Mouse (Mus musculus) cerebellum, postnatal 14 days (tissue): Measurements from ENCODE around the gene Rab31.

Experiments used
- DNase-seq, 2 experiments: peaks; one replicate each; pipeline ENCODE4 v3.0.0; 2021; ENCODE audit warnings: mixed read lengths in 2 of 2

Gene Rab31

DNA sequence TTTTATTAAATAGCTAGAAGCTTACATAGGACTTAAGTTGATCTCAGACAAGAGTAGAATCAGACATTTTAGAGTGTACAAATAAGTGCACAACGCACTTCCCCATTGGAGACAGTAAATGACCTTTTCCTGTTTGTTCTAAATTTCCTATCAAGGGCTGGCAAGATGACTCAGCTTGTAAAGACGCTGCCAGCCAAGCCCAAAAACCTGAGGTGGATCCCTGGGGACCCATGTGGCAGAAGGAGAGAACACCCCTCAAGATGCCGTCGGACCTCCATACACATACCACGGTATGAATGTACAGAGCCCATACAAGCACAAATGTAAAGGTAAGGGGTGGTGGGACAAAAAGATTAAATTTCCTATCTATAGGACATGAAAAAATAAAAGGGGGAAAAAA lies 35.4 kb downstream of the Rab31 start:
- DNase-seq: no peak

DNA sequence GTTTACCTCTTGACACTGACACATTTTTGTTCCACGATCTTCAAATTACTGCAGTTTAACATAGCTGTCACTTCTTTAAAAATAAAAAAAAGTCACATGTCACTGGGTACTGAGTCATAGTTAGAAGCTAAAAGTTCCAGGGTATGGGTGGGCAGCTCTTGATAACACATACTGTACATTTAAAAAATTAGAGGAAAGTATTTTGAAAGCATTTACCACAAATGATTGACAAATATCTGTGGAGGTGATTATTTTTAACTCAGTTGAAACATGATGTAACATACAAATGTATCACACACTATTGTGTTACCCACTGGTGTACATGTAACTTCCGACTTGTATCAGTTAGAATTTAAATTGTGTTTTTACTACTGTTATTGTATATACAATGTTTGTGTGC lies 37.5 kb downstream of the Rab31 start:
- DNase-seq: no peak

DNA sequence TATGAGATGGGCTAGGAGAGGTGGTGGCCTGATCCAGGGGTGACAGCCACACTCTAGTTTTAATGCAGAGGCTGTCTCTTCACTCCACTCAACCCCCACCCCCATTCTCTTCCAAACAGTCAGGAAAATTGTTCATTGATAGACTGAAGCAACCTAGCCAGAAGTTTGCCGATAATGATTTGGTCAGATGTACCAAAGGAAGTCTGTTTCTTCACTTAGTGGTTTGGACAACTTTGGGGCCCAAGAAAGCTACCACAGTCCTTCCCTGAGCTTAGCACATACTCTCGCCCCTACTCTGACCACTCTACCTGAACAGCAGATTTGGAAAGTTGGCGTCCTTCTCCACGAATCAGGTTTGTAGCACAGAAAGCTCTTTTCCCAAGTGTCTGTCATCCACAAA lies 39.9 kb downstream of the Rab31 start:
- no peak for DNase-seq

DNA sequence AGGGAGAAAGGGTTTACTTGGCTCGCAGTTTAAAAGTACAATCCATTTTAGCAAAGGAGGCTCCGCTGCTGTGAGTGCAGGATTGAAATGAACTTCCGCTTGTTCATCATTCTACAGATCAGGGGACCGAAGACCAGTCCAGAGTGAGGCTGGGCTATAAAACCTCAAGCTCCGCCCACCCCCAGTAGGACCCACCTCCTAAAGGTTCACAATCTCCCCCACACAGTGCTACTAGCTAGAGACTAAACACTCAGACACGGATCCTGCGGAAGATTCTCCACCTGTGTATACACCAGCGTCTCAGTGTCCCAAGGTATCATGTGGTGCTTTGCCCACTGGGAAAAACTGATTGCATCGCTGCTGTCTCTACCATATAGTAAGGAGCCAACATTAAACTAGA lies 40.8 kb downstream of the Rab31 start:
- no peak for DNase-seq

DNA sequence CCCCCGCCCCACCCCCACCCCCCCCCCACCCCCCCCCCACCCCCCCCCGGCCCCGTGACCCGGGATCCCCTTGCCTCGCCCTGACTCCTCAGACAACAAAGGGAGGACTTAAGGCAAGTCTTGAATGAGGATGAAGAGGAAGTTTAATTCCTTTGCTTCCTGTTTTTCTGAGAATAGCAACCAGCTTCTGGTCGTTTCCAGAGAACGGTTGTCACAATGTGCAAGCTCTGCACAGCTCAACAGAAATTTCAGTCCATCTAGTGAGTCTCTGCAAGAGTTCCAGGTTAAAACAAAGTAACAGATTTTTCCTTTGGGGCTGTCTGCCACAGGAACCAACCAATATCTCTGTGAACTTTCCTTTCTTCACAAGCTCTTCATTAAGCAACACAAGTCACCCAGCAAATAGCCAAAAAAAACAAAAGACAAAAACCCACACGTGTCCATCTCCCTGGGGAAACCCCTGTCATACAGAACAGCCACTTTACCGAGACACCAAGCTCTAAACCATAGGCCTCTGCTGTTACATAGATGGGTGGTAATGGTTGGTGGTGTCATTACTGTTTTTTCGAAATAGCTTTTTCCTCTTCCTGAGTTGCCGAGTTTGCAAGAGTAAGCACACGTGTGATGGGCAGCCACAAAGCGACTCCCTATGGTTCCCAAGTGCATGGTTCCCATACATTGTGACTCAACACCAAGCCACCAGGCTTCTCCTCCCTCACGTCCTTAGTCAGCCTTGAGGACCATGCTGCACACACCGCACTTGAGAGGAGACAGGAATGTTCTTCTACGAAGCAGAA lies 42.4 kb downstream of the Rab31 start:
- DNase-seq: no peak

DNA sequence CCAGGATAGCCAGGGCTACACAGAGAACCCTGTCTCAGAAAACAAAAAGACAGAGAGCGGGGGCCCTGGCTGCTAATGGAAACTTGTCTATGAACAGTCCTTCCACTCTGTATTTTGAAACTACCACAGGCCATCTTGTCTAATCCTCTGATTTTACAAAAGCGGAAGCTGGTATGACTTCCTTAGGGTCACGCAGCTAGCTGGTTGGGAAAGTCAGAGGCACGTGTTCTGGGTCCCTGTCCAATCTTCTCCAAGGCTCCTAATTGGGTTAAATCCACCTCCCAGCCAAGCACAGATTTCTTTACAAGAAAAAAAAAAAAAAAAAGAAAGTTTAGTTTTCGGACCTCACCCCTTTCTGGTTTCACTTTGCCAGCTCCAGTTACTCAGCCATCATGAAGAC lies 45.8 kb downstream of the Rab31 start:
- DNase-seq: no peak

DNA sequence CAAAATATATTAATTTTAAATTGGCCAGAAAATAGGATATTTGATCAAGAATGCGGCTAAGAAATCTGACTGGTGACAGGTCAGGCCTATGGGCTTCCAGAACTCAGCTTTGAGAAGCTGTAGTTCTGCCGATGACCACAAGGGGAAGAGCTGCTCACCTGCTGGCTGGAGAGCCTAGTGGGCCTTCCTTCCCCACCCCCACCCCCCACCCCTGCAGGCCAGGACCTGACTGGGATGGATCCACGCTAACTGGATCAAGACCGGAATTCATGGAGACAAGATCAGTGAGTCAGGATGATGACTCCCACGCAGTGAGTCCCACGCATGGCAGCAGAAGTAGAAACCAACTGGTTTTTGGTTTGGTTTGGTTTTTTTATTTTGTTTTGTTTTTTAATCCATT lies 46.3 kb downstream of the Rab31 start:
- DNase-seq: peak in 1 of 2 experiments; percentile 49

DNA sequence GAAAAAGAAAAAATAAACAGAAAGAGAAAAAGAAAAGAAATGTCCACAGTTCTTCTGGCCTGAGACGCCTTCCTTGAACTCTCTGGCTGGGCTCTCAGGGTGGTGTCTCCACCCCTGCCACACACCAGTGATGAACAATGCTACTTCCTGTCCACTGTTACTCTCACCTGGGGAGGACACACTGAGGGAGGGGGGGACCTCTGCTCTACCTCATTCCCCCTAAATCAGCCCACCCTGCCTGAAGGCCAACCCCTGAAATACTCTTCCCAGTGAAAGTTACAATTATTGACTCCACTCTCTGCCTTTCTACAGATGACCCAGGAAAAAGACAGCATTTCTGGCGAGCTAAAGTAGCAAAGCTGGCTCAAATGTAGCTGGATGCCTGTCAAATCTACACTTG lies 46.7 kb downstream of the Rab31 start:
- DNase-seq: no peak

DNA sequence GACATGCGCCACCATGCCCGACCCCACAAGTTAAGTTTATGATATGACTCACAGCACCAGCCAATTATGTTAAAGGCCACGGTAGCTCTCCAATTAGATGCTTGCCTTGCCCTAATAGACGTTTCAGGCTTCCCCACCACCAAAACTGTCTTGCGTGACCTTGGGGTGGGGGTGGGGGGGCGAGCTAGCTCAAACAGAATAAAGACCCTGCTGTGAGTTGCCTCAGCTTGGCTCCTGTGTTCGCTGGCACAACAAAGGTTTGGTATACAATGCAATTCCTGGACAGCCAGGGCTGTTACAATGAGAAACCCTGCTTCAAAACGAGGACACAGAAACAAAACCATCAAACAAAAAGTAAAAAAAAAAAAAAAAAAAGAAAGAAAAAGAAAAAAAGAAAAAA lies 47.2 kb downstream of the Rab31 start:
- DNase-seq: no peak

DNA sequence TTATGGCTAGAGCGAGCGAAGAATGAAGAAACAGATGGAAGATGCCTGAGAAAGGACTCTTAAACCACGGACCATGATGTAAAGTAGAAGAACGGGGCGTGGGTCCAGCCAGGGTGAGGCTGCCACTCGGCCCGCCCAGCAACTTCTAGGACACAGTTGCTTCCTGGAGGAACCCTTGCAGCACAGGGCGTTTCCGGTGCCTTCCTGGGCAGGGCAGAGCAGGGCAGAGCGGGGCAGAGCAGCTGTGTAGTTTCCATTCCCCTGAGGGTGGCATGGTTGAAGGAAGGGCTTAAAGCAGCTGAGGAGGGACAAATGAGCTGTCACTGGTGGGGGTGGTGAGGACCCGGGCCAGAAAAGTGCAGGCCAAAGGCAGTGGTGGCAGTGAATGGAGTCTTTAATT lies 48.3 kb downstream of the Rab31 start:
- no peak for DNase-seq

DNA sequence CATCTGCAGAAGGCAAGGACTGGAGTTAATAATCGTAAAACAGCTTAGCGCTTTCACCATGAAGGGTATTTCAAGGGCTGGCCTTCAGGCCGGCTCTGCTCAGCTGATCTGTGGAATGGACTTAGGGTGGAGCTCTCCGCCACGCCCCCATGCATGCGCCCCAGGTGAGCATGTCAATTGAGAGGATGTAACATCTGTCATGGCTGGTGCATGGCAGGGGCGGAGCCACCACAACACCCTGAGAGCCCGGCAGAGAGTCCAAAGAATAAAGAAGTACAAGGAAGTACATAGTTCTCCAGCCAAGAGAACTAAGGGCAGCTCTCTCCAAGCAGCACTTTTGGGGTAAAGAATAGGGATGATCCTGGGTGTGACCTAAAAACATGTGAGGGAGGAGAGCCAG lies 48.9 kb downstream of the Rab31 start:
- no peak for DNase-seq

DNA sequence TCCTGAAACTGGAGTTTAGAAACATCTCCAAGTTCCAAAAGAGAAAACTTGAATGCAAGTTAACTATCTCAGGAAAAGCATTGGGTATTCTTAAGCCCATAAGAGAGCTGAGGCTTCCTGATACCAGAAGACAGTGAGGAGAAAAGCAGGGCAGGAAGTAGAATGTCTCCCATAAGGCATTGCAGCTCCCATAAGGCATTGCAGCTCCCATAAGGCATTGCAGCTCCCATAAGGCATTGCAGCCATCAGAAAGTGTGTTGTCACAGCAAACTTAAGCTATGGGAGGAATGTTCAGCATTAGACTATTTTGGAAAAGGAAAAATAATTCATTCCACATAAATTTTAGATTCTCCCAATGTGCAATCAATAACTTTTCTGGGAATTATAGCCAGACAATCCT lies 51.2 kb downstream of the Rab31 start:
- DNase-seq: no peak

DNA sequence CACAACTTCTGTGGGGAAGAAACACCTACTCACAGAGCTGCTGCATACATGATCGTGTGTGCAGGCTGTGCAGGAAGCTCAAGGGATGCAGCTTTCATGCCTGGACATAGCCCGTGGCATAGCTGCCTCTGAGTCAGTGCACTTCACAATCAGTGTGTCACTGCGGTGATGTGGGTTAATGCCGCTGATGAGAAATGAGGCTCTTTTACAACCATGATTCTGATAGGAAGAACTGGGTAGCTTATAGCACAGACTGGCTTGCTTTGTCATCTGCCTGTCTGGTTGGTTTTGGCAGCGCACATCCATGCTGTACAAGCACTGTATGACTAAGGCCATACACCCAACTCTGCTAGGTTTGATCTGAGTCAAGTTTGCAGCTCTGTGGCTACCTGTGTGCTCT lies 52.7 kb downstream of the Rab31 start:
- no peak for DNase-seq

DNA sequence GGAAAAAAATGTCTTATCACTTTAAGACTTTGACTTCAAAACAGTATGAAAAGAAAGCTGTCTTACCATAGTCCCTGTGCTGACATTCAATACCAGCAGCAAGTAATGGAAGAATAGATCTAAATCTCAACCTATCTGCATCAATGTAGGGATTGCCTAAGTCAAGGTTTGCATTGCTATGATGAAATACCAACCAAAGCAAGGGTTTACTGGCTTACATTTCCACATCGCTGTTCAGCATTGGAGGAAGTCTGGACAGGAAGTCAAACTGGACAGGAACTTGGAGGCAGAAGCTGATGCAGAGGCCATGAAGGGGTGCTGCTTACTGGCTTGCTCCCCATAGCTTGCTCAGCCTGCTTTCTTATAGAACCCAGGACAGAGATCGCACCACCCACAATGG lies 54.0 kb downstream of the Rab31 start:
- no peak for DNase-seq

DNA sequence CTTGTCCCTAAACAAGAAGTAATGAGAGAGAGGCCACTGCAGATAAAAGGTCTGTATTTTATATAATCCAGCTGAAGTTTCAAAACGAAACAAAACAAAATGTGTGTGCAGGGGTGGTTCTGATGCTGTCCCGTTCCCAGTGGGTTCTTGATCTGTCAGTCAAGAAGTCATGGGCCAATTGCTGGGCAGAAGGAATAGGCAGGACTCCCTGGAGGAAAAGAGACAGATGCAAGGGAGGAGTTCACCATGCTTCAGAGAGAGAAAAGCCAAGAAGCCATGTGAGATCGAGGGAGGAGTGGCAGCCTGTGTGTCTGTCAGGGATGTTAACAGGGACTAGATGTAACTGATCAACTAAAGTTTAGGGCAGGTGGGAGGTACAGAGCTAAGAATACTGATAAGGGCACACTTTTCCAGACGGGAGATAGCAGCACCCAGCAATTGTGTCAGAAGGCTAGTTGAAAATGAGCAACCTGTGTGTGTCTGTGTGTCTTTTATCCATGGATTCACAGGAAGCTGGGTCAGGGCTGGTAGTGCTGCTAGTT lies 54.8 kb downstream of the Rab31 start:
- DNase-seq: peak in 1 of 2 experiments; percentile 38

DNA sequence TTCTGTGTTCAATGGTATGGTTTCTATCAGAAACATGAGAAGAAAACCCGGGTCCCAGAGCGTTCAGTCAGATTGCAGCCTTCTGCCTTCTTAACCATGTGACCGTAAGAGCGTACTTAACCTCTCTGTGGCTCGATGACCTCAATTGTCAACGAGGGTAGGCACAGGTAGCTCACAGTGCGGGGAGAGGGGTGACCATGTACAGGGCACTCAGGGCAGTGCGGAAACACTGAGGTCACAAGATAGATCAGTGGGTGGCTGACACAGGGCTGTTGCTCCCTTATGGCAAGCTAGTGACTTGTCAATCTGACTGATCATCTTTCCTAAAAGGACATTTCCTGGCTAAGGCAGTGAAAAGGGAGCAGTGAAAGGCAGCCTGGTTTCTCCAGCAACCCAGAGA lies 58.5 kb downstream of the Rab31 start:
- no peak for DNase-seq

DNA sequence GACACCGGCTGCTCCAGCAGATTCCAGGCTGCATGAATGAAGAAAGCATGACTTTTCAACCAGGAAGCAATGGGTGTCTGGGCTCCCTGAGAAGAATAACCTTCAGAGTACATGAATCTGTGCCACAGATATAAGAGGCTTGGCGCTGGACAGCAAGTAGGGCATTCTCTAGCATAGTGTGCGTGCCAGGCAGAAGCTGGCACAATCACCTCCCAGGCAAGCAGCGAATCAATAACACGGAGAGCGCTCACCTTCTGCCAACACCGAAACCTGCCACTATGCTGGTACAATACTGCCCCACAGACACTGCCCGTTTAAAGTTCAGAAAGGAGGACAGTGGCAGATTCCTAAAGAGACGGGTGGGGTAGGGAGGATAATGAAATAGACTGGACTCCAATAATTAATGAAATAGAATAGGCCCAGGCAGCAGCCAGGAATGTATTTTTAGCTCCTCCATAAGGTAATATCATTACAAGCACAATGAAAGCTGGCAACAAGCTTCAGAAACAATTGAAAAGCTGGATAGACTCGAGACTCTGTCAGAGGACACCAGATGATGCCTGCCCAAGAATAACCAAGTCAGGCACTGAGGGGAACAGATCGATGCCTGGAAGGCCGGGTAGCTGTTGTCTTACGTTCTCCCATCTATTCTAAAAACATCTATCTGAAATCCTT lies 59.6 kb downstream of the Rab31 start:
- peak; percentile 78 to 84 for DNase-seq

DNA sequence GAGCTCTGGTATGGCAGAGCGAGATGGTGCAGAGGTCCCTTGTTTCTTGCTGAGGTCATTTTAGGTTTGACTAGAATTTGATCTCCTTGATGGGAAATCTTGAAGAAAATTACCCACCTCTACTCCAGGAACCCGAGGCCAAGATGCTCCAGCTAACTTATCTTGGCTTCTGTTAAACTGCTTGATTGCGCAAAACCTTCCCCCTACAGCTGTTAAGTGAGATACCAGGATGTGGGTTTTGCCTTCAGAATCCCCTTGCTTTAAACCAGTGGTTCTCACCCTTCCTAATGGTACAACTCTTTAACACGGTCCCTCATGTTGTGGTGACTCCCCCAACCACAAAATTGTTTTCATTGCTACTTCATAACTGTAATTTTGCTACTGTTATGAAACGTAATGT lies 60.8 kb downstream of the Rab31 start:
- DNase-seq: no peak

DNA sequence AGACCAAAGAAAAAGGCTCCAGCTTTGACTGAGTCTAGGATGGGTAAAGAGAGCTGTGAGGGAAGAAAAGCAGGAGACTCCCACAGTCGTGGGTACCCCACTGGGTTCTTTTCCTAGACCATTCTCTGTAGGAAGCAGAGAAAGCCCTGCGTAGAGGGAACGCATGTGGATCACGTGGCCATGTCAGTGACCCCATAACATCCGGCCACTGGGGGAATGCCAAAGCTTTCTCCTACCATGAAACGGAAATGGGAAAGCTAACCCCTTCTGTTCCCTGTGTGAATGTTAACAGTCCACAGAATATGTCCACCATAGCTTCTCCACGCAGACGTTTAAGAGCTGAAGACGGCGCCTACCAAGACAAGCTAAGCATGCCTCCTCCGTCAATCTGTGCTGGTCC lies 62.0 kb downstream of the Rab31 start:
- DNase-seq: no peak

DNA sequence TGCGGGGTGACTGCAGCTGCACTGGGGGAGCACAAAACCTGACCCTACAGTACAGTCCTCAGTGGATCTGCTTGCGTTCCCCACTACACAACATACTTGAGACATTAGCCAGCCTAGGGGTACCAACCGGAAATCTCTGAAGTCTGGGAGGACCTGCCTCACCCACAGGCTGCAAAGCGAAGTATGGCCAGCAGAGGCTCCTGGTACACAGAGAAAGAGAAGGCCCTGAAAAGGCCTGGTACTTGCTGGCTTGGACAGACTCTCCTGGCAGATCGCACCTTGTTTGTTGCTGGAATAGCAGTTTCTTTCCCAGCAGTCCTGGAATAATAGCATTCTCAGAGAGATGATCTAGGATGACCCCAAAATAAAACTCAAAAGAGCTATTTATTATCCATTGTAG lies 66.3 kb downstream of the Rab31 start:
- peak; percentile 84 to 91 for DNase-seq

DNA sequence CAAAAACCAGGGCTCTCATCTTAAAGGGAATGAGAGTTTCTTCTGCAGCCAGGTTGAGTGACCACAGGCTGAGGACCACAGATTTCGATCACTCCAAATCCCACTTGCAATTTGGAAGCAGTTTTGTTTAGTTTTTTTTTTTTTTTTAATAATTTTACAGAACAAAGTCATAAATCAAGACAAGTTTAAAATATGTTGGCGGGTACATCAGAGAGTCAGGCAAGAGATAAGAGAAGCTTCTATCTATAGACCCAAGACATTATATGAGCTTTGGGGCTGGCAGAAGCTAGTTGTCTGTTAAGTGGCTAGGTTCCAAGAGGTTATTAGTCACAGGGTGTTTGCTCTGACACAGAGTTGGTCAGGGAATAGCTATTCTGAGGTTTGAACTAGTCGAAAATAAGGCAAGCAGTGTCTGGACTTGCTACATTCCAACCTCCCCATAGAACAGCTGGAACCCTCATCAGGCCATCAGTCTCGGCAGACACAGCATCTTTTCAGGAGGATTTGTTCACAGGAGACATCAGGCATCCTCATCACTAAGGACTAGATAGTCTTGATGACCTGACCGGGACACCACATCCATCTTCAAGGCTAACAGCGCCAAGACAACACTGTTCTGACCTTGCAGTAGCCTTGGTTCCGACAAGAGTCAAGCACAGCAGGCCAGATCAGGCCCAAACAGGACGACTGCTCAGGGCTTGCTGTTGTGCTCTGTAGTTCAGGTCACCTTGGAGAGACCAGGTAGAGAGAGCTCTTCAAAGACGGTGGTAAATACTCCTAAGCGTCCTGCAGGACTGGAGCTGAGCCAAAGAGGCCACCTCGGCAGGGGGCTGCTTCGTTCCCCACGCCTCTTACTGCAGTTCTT lies 68.8 kb downstream of the Rab31 start:
- no peak for DNase-seq

DNA sequence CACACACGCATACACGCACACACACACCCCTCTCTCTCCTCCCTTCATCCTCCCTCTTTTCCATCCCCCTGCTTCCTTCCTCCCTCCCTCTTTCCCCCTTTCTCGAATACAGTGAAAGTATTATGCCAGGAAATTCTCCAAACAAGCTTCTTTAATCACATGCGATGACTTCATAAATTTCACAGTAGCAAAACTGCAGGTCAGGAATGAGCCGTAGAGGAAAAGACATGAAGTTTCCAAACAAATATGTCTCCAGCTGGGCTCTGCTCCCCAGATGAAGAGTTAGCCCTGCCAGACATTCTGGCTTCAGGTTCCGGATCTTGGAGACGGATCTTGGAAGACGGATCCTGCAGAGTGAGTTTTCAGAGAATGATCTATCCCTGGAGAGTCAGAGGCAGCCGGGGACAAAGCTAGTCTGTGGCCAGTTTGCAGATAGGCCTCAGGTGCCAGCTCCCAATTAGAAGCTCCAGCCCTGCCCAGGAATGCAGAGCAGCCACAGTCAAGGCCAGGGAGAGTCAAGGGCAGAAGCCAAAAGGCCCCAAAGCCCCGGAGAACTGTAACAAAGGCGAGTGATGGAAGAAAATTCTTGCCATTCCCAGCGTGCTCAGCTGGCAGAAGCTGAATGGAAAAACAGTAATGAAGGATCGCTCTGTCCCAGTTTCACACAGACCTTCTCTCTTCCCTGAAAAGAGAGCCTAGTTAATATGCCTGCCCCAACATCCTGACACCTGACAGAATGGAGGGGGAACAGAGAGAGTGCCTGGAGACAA lies 70.6 kb downstream of the Rab31 start:
- peak; percentile 62 to 72 for DNase-seq

DNA sequence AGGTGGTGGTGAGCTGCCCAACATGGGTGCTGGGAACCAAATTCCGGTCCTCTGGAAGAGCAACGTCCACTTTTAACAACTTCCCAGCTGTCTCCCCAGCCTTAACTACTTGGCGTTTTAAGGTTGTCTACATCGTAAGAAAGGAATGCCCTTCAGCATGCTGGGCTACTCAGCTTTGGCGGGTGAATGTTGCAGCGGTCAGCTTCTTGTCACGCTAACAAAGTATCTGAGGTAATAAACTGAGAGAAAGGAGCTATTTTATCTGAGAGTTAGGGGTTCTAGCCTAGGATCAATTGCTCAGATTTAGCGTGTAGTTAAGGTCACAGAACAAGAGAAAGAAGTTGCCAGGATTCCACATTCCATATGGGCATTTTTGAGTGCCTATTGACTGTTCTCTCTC lies 71.2 kb downstream of the Rab31 start:
- DNase-seq: no peak
